Mouse (Mus musculus) G1E (cell line): ENCODE measurements around the gene Slc35e3. TPM values are rescaled to one million over a fixed set of nuclear protein-coding genes. Genes with fewer than 3 reads are reported as not detected.

Experiments
- ATAC-seq: 2 replicates; pipeline ENCODE4 v1.8.0; 2016; ENCODE audit warnings: mild to moderate bottlenecking; ENCODE audit not compliant: insufficient number of reproducible peaks, poor library complexity, low FRiP score, severe bottlenecking; ENCODE audit errors: extremely low read depth
- DNase-seq: peaks from one replicate; pipeline ENCODE4 v3.0.0; 2012; ENCODE audit warnings: low spot score
- H3K27me3 ChIP-seq: 2 replicates; pipeline ENCODE4 v1.6.1; 2012; ENCODE audit warnings: mild to moderate bottlenecking, low read length, inconsistent platforms; ENCODE audit not compliant: insufficient read depth
- H3K36me3 ChIP-seq: replicated peaks from 2 replicates; pipeline ENCODE3; 2012; ENCODE audit warnings: mild to moderate bottlenecking, inconsistent platforms
- H3K4me1 ChIP-seq: 2 replicates; pipeline ENCODE4 v1.6.1; 2012; ENCODE audit warnings: low read depth, low read length, inconsistent platforms, mixed read lengths; ENCODE audit not compliant: insufficient read depth
- H3K4me3 ChIP-seq: 2 replicates; pipeline ENCODE4 v1.5.1; 2012; ENCODE audit warnings: low read depth, mild to moderate bottlenecking, inconsistent platforms, low read length, moderate library complexity, mixed read lengths
- H3K9me3 ChIP-seq: replicated peaks from 2 replicates; pipeline ENCODE4 v1.6.1; 2012; ENCODE audit warnings: inconsistent platforms
- CTCF ChIP-seq: IDR thresholded peaks from 2 replicates; pipeline ENCODE4 v1.5.1; 2012; ENCODE audit warnings: low read depth, low read length, inconsistent platforms, mixed read lengths
- GATA1 ChIP-seq: IDR thresholded peaks from 2 replicates; pipeline ENCODE4 v1.6.1; 2012; ENCODE audit warnings: borderline replicate concordance, low read length, inconsistent platforms, mixed read lengths
- GATA2 ChIP-seq: IDR thresholded peaks from 2 replicates; pipeline ENCODE4 v1.6.1; 2012; ENCODE audit warnings: low read depth, low read length, inconsistent platforms, borderline replicate concordance
- POLR2AphosphoS5 ChIP-seq: IDR thresholded peaks from 2 replicates; pipeline ENCODE4 v1.6.1; 2012; ENCODE audit warnings: low read depth, low read length, inconsistent platforms; ENCODE audit not compliant: insufficient replicate concordance
- TAL1 ChIP-seq: conservative IDR thresholded peaks from 2 replicates; pipeline ENCODE4 v1.6.1; 2012; ENCODE audit warnings: low read depth, low read length, inconsistent platforms, mixed read lengths
- polyA plus RNA-seq: library from polyadenylated mRNA; stranded (reverse); fragments of >175 nt; gene quantifications from 2 replicates; pipeline ENCODE4 v1.2.3, GENCODE M21; 2012
- total RNA-seq, 2 experiments: library from RNA; stranded (forward) in 1 of 2; stranded (reverse) in 1 of 2; fragments of 200-1000 nt in 1 of 2; fragments of >200 nt in 1 of 2; fragmentation: Nextera tagmentation in 1 of 2; gene quantifications; 2 replicates each; pipeline ENCODE4 v1.2.3; 2014 to 2017

Slc35e3 gene
- total and polyA plus RNA-seq, 3 experiments, result 1.5 to 10.9 (median 3.5) TPM

- Histone ChIP-seq H3K36me3 (peaks cover 94% of the 10 kb centered on the region), H3K27me3 (no peaks in the 10 kb centered on the region), H3K4me1 (peaks cover 10% of the 10 kb centered on the region; the same call in 1 of the 2 replicates), H3K4me3 (no peak overlapping the region), H3K9me3 (no peaks in the 10 kb centered on the region)
- DNase-seq (no peak), ATAC-seq (no peak)
- no peak for TF ChIP-seq GATA2
- TF ChIP-seq POLR2AphosphoS5, result no peak
- no peak for TF ChIP-seq TAL1
- no peak for TF ChIP-seq GATA1
- TF ChIP-seq CTCF, result no peak
These were observed 30.9 kb upstream of the Slc35e3 start for GRCm38 (mm10) chr10:117777103-117777470.

GRCm38 (mm10) chr10:117776281-117777102 lies 30.3 kb upstream of the Slc35e3 start:
- no peak for ATAC-seq
- peaks cover 92% of the 10 kb centered on the region for H3K36me3 ChIP-seq
- no peak for TF ChIP-seq GATA2
- TF ChIP-seq GATA1, result no peak
- no peak for TF ChIP-seq TAL1
- no peak for TF ChIP-seq POLR2AphosphoS5
- TF ChIP-seq CTCF, result no peak
- peaks cover 10% of the 10 kb centered on the region; the same call in 1 of the 2 replicates for H3K4me1 ChIP-seq
- no peaks in the 10 kb centered on the region for H3K27me3 ChIP-seq
- DNase-seq, result no peak
- no peak overlapping the region for H3K4me3 ChIP-seq
- no peaks in the 10 kb centered on the region for H3K9me3 ChIP-seq

GRCm38 (mm10) chr10:117775401-117776144 lies 29.4 kb upstream of the Slc35e3 start:
- H3K9me3 ChIP-seq, result no peaks in the 10 kb centered on the region
- DNase-seq (no peak), ATAC-seq (no peak)
- H3K4me3 ChIP-seq, result no peak overlapping the region
- H3K27me3 ChIP-seq, result no peaks in the 10 kb centered on the region
- peaks cover 92% of the 10 kb centered on the region for H3K36me3 ChIP-seq
- no peak for TF ChIP-seq POLR2AphosphoS5
- no peak for TF ChIP-seq GATA1
- no peak for TF ChIP-seq GATA2
- TF ChIP-seq TAL1, result no peak
- peaks cover 8% of the 10 kb centered on the region; the same call in 1 of the 2 replicates for H3K4me1 ChIP-seq

- Histone ChIP-seq H3K4me1 (peaks cover 8% of the 10 kb centered on the region; the same call in 1 of the 2 replicates), H3K36me3 (peaks cover 94% of the 10 kb centered on the region)
These were observed 28.6 kb upstream of the Slc35e3 start for GRCm38 (mm10) chr10:117774817-117775120.

GRCm38 (mm10) chr10:117774011-117774816 lies 28.0 kb upstream of the Slc35e3 start:
- Histone ChIP-seq H3K4me1 (peaks cover 8% of the 10 kb centered on the region; the same call in 1 of the 2 replicates), H3K9me3 (no peaks in the 10 kb centered on the region), H3K4me3 (no peak overlapping the region), H3K27me3 (no peaks in the 10 kb centered on the region), H3K36me3 (peaks cover 94% of the 10 kb centered on the region)
- ATAC-seq (no peak), DNase-seq (no peak)
- TF ChIP-seq GATA1, result no peak
- no peak for TF ChIP-seq CTCF
- no peak for TF ChIP-seq GATA2
- no peak for TF ChIP-seq POLR2AphosphoS5
- no peak for TF ChIP-seq TAL1

More at GRCm38 (mm10) chr10:117774817-117775120, 28.6 kb upstream of the Slc35e3 start:
- Histone ChIP-seq H3K4me3 (no peak overlapping the region), H3K9me3 (no peaks in the 10 kb centered on the region), H3K27me3 (no peaks in the 10 kb centered on the region)
- TF ChIP-seq GATA2 (no peak), POLR2AphosphoS5 (no peak), GATA1 (no peak), CTCF (no peak), TAL1 (no peak)
- no peak for ATAC-seq
- DNase-seq, result no peak

GRCm38 (mm10) chr10:117773106-117773720 lies 27.0 kb upstream of the Slc35e3 start:
- peaks cover 8% of the 10 kb centered on the region; the same call in 1 of the 2 replicates for H3K4me1 ChIP-seq
- no peak for DNase-seq
- no peak for ATAC-seq
- no peak overlapping the region for H3K4me3 ChIP-seq
- H3K27me3 ChIP-seq, result no peaks in the 10 kb centered on the region
- no peaks in the 10 kb centered on the region for H3K9me3 ChIP-seq
- H3K36me3 ChIP-seq, result peaks cover 91% of the 10 kb centered on the region
- TF ChIP-seq GATA1 (no peak), TAL1 (no peak), GATA2 (no peak), CTCF (no peak), POLR2AphosphoS5 (no peak)
